Mouse (Mus musculus) G1E (cell line): ENCODE data around the gene Majin.
A peak's percentile ranks its signal among the peaks of the same experiment; 100 is the strongest.

Experiments used
- CTCF ChIP-seq: IDR thresholded peaks from 2 replicates; pipeline ENCODE4 v1.5.1; 2012; ENCODE audit warnings: low read depth, low read length, inconsistent platforms, mixed read lengths
- GATA1 ChIP-seq: IDR thresholded peaks from 2 replicates; pipeline ENCODE4 v1.6.1; 2012; ENCODE audit warnings: borderline replicate concordance, low read length, inconsistent platforms, mixed read lengths
- TAL1 ChIP-seq: conservative IDR thresholded peaks from 2 replicates; pipeline ENCODE4 v1.6.1; 2012; ENCODE audit warnings: low read depth, low read length, inconsistent platforms, mixed read lengths

DNA sequence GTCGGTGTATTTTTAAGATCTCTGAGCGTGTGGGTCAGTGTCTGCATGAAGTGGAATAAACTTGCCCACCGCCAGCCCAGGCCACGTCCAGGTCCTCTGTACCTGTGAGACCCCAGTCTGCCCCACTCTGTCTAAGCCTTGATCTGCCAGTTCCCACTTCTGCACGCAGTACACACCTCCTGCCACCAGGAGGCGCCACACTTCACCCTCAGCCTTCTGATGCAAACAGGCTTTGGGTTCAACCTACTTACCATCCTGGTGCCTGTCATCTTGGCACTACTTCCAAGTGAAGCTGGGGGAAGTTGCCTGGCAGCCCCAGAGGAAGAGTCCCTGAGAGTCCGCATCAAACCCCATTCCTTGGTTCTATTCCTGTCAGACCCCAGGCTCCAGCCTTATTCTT, 78.0 kb downstream of the Majin start:
- TF ChIP-seq CTCF: peak; percentile 99
- TF ChIP-seq GATA1: no peak
- no peak for TF ChIP-seq TAL1
